Mouse (Mus musculus): ENCODE measurements at regions not wholly inside any gene's neighbourhood (a gene's known extent, or its start where the extent isn't known, plus 50 kb on each side); places are given as distances from the start of the nearest gene placed in this dataset.

DNA sequence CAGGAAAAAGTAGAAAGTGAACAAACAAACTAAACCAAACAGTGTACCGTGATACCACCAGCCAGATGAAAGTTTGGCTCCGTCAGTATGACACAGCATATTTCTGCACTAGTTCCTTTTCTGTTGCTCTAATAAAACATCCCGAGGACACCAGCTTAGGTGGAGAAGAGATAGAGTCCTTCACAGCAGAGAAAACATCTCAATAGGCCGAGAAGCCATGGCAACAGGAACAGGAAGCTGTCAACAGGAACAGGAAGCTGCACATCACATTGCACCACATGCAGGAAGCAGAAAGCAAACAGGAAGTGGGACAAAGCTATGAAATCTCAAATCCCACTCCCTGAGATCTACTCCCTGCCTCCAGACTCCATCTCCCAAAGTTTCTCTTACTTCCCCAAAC, 71.4 kb upstream of the Gli2 start:
- TF ChIP-seq CHD2 (IDR thresholded peaks at IDR 0.05; ENCODE audit: low read depth, low read length) (no peak), HCFC1 (IDR thresholded peaks at IDR 0.05; ENCODE audit: borderline replicate concordance, insufficient read depth, low read length) (no peak)
